Mouse (Mus musculus): ENCODE data around the gene Gm17359. TPM values are rescaled to one million over a fixed set of nuclear protein-coding genes. Genes with fewer than 3 reads are reported as not detected.

Gm17359 gene
- polyA plus RNA-seq, 1 experiment from 2014 or later, result not detected

DNA sequence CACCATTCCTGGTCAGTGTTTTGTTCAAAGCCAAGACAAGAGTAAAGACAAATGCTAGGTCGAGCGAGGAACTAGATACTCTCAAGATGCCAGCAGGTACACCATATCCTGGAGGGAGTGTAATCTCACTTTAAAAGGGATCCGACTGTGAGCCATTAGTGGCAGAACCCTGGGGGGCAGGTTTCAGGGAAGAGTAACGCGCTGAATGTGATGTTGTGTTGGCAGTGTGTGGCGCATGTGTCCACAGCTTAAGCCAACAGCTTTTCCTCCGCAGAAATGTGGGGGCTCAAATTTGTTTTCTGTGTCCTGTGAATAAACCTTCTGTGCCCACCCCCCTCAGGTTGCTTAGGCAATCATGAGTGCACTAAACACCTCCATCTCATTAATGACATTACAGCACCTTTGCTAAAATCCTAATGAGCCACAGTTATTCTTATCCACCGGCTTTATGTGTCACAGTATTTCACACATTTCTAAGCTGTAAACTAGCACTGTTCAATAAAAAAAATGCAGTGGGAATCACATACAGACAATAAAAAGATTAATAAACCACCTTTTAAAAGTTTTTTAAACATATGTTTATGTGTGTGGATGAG is 49.1 kb downstream of the Gm17359 start:
- Histone ChIP-seq H3K4me2 (no peak overlapping the region), H3K4me3 (no peak overlapping the region), H3K9me3 (replicated peaks) (no peaks in the 10 kb centered on the region), H3K27me3 (replicated peaks) (no peaks in the 10 kb centered on the region), H3K27ac (ENCODE audit: poor library complexity, severe bottlenecking) (no peak overlapping the region), H3K4me1 (replicated peaks) (no peaks in the 10 kb centered on the region), H3K9ac (no peak overlapping the region), H3K36me3 (no peaks in the 10 kb centered on the region)
- WGBS, result 19% methylated on average over 8 of the region's 8 CpGs
- no peak for ATAC-seq (ENCODE audit: insufficient number of reproducible peaks, low FRiP score)

DNA sequence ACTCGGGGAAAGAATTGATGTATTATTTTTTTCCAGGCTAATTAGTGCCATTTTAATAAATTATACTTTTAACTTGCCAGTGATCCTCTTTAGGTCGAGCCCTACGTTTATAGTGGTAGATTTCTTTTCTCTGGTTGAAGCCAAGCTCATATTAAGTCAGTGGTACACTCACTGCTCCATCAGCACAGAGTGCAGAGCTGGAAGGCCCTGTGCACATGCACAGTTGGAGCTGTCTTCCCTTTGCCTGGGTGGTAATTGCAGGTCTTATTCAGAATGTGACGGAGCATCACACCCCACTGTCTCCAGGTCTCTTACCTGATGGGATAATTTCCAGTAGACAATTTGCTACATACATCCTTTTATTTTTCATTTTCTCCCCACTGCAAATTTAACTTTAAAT is 52.6 kb downstream of the Gm17359 start:
- Histone ChIP-seq H3K4me2 (no peak overlapping the region), H3K9ac (no peak overlapping the region), H3K9me3 (replicated peaks) (0 out of 2 replicates have a peak, but pooled peaks cover 3% of the 10 kb centered on the region), H3K36me3 (no peaks in the 10 kb centered on the region), H3K4me3 (no peak overlapping the region), H3K27me3 (replicated peaks) (no peaks in the 10 kb centered on the region), H3K27ac (ENCODE audit: poor library complexity, severe bottlenecking) (no peak overlapping the region), H3K4me1 (replicated peaks) (no peaks in the 10 kb centered on the region)
- WGBS, result 75% methylated on average over 4 of the region's 4 CpGs
- no peak for ATAC-seq (ENCODE audit: insufficient number of reproducible peaks, low FRiP score)

DNA sequence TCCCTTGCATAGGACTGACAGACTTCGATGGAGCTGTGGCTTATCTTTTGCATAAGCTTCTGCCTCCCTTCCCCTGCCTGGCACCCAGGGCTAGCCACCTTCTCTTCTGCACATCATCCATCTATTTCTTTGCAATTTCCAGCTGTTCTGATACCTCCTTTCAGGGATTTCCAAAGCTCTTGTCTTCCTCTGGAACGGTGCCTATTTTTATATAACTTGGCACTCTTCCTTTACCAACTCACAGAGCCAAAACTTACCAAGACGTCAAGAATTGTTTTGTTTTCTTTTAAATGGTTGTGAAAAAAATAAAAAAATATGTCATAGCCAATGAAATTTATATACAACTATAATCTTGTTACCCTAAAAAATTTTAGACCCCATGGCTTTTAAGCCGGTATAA is 64.1 kb downstream of the Gm17359 start:
- Histone ChIP-seq H3K4me3 (no peak overlapping the region), H3K4me1 (replicated peaks) (no peaks in the 10 kb centered on the region), H3K4me2 (no peak overlapping the region), H3K36me3 (no peaks in the 10 kb centered on the region), H3K27ac (ENCODE audit: poor library complexity, severe bottlenecking) (no peak overlapping the region), H3K9ac (no peak overlapping the region), H3K27me3 (replicated peaks) (no peaks in the 10 kb centered on the region), H3K9me3 (replicated peaks) (no peaks in the 10 kb centered on the region)
- ATAC-seq (ENCODE audit: insufficient number of reproducible peaks, low FRiP score), result no peak
- 65% methylated on average over 4 of the region's 4 CpGs for WGBS

GRCm38 (mm10) chr3:79402056-79402455 is 65.6 kb downstream of the Gm17359 start:
- Histone ChIP-seq H3K36me3 (no peaks in the 10 kb centered on the region), H3K4me3 (no peak overlapping the region), H3K9ac (no peak overlapping the region), H3K4me2 (no peak overlapping the region), H3K9me3 (replicated peaks) (no peaks in the 10 kb centered on the region), H3K4me1 (replicated peaks) (no peaks in the 10 kb centered on the region), H3K27ac (ENCODE audit: poor library complexity, severe bottlenecking) (no peak overlapping the region), H3K27me3 (replicated peaks) (no peaks in the 10 kb centered on the region)
- 85% methylated on average over 8 of the region's 8 CpGs for WGBS
- no peak for ATAC-seq (ENCODE audit: insufficient number of reproducible peaks, low FRiP score)

DNA sequence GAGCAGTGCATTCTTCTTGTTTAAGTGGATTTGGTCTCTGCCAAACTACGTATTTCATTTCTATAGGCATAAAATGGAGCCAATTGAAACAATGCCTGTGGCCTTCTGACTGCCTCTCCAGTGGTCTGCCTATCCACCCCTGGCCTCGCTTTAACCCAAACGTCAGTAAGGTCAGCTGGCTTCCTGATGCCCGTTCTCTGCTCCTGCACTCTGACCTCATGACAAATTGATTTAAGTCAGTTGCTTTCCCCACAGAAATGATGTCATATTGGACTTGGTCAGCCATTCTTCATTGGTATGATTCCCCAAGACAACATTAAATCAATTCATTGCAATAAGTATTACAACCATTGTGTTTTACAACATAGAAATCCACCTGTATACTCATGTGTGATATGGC is 72.1 kb downstream of the Gm17359 start:
- Histone ChIP-seq H3K27me3 (replicated peaks) (no peaks in the 10 kb centered on the region), H3K9ac (no peak overlapping the region), H3K4me3 (no peak overlapping the region), H3K4me2 (no peak overlapping the region), H3K4me1 (replicated peaks) (0 out of 2 replicates have a peak, but pooled peaks cover 2% of the 10 kb centered on the region), H3K27ac (ENCODE audit: poor library complexity, severe bottlenecking) (no peak overlapping the region), H3K36me3 (no peaks in the 10 kb centered on the region), H3K9me3 (replicated peaks) (no peaks in the 10 kb centered on the region)
- WGBS, result 64% methylated on average over 4 of the region's 4 CpGs
- no peak for ATAC-seq (ENCODE audit: insufficient number of reproducible peaks, low FRiP score)

GRCm38 (mm10) chr3:79409927-79410628 is 73.6 kb downstream of the Gm17359 start:
- no peak overlapping the region for H3K4me2 ChIP-seq
- WGBS, result 53% methylated on average over 10 of the region's 10 CpGs
- no peaks in the 10 kb centered on the region for H3K9me3 ChIP-seq (replicated peaks)
- no peaks in the 10 kb centered on the region for H3K27me3 ChIP-seq (replicated peaks)
- H3K27ac ChIP-seq (ENCODE audit: poor library complexity, severe bottlenecking), result no peak overlapping the region
- no peak overlapping the region for H3K4me3 ChIP-seq
- no peaks in the 10 kb centered on the region for H3K36me3 ChIP-seq
- no peak for ATAC-seq (ENCODE audit: insufficient number of reproducible peaks, low FRiP score)
- H3K9ac ChIP-seq, result no peak overlapping the region
- 0 out of 2 replicates have a peak, but pooled peaks cover 2% of the 10 kb centered on the region for H3K4me1 ChIP-seq (replicated peaks)

DNA sequence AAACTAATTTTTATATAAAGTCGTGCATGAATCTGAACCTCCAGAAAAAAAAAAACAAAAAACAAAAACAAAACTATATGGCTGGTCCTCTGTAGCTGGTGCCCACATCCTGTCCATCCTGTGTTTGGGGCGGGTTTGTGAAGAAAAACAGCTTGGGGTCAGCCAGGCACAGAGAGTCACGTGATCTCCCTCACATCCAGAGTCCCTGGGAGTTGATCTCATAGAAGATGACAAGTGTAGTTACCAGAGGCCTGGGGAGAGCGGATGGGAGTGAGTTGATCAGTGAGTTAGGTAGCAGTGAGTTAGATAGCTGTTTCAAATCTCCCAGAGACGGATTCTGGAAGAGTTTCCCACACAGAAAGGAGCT is 74.2 kb downstream of the Gm17359 start:
- WGBS, result 37% methylated on average over 5 of the region's 5 CpGs
- Histone ChIP-seq H3K4me1 (replicated peaks) (0 out of 2 replicates have a peak, but pooled peaks cover 2% of the 10 kb centered on the region), H3K4me2 (no peak overlapping the region), H3K27ac (ENCODE audit: poor library complexity, severe bottlenecking) (no peak overlapping the region), H3K27me3 (replicated peaks) (no peaks in the 10 kb centered on the region), H3K4me3 (no peak overlapping the region), H3K9me3 (replicated peaks) (no peaks in the 10 kb centered on the region), H3K9ac (no peak overlapping the region), H3K36me3 (no peaks in the 10 kb centered on the region)
- no peak for ATAC-seq (ENCODE audit: insufficient number of reproducible peaks, low FRiP score)

DNA sequence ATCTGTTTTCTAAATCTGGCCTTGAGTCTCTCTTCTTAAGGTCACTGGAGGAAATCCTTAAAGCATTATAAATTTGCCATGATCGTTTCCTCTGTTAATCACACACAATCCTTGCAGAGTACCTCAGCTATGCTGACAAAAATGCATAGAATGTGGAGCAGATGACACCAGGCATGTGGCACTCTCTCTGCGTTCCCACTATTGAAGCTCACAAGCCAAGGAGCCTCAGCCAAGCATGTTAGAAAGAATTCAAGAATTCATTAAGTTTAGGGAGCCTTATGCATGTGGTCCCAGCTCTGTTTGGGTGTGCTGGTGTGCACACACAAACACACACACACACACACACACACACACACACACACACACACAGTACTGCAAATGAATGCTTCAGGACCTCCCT is 75.2 kb downstream of the Gm17359 start:
- H3K27me3 ChIP-seq (replicated peaks), result no peaks in the 10 kb centered on the region
- H3K9ac ChIP-seq, result no peak overlapping the region
- 49% methylated on average over 2 of the region's 2 CpGs for WGBS
- H3K27ac ChIP-seq (ENCODE audit: poor library complexity, severe bottlenecking), result no peak overlapping the region
- ATAC-seq (ENCODE audit: insufficient number of reproducible peaks, low FRiP score), result no peak
- H3K9me3 ChIP-seq (replicated peaks), result no peaks in the 10 kb centered on the region
- no peak overlapping the region for H3K4me3 ChIP-seq
- no peak overlapping the region for H3K4me2 ChIP-seq
- H3K4me1 ChIP-seq (replicated peaks), result 0 out of 2 replicates have a peak, but pooled peaks cover 2% of the 10 kb centered on the region
- H3K36me3 ChIP-seq, result no peaks in the 10 kb centered on the region

DNA sequence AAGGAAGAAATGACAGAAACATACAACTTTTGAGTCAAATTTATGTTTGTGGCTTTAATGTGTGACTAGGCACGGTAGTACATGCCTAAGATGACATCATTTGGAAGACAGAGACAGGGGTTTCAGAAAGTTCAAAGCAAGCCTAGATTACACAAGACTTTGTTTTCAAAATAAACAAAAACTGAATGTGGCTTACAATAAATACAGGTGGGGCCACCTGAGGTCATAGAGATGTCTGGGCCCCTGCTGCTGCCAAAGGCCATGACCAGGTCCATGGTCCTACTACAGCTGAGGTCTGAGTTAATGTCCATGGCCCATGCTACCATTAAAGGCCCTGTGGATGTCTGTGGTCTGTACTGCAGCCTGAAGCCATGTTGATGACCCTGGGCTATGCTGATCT is 77.0 kb downstream of the Gm17359 start:
- Histone ChIP-seq H3K4me3 (no peak overlapping the region), H3K4me1 (replicated peaks) (0 out of 2 replicates have a peak, but pooled peaks cover 2% of the 10 kb centered on the region), H3K27me3 (replicated peaks) (no peaks in the 10 kb centered on the region), H3K27ac (ENCODE audit: poor library complexity, severe bottlenecking) (no peak overlapping the region), H3K9ac (no peak overlapping the region), H3K36me3 (no peaks in the 10 kb centered on the region), H3K9me3 (replicated peaks) (no peaks in the 10 kb centered on the region), H3K4me2 (no peak overlapping the region)
- ATAC-seq (ENCODE audit: insufficient number of reproducible peaks, low FRiP score), result no peak
- 80% methylated on average over 1 of the region's 1 CpGs for WGBS

- 75% methylated on average over 5 of the region's 5 CpGs for WGBS
Measured at GRCm38 (mm10) chr3:79415081-79415480, 78.6 kb downstream of the Gm17359 start.

DNA sequence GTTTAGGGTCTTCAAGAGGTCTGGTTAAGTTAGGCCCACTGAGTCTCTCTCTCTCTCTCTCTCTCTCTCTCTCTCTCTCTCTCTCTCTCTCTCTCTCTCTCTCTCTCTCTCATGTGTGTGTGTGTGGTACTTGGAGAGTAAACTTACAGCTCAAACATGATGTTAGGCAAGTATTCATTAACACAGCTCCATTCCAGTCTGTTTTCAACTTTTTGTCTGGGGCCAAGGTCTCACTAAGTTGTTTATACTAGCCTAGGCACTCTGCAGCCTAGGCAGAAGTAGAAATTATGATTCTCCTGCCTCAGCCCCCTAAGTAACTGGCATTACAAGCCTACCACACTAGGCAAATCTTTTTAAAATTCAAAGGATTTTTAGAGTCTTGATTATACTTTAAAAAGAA is 79.5 kb downstream of the Gm17359 start:
- no peak overlapping the region for H3K4me3 ChIP-seq
- H3K4me1 ChIP-seq (replicated peaks), result no peaks in the 10 kb centered on the region
- no peaks in the 10 kb centered on the region for H3K36me3 ChIP-seq
- H3K27me3 ChIP-seq (replicated peaks), result no peaks in the 10 kb centered on the region
- no peak overlapping the region for H3K27ac ChIP-seq (ENCODE audit: poor library complexity, severe bottlenecking)
- H3K9me3 ChIP-seq (replicated peaks), result no peaks in the 10 kb centered on the region
- ATAC-seq (ENCODE audit: insufficient number of reproducible peaks, low FRiP score), result no peak
- no peak overlapping the region for H3K4me2 ChIP-seq
- H3K9ac ChIP-seq, result no peak overlapping the region

More at GRCm38 (mm10) chr3:79415081-79415480, 78.6 kb downstream of the Gm17359 start:
- Histone ChIP-seq H3K9ac (no peak overlapping the region), H3K9me3 (replicated peaks) (no peaks in the 10 kb centered on the region), H3K4me2 (no peak overlapping the region), H3K27ac (ENCODE audit: poor library complexity, severe bottlenecking) (no peak overlapping the region), H3K36me3 (no peaks in the 10 kb centered on the region), H3K4me1 (replicated peaks) (no peaks in the 10 kb centered on the region), H3K4me3 (no peak overlapping the region), H3K27me3 (replicated peaks) (no peaks in the 10 kb centered on the region)
- no peak for ATAC-seq (ENCODE audit: insufficient number of reproducible peaks, low FRiP score)
